Mouse (Mus musculus): ENCODE data around the gene Iqsec1. TPM values are rescaled to one million over a fixed set of nuclear protein-coding genes. Genes with fewer than 3 reads are reported as not detected.

Gene Iqsec1
- total RNA-seq, 2 experiments from 2014 or later, result 207 to 221 TPM

DNA sequence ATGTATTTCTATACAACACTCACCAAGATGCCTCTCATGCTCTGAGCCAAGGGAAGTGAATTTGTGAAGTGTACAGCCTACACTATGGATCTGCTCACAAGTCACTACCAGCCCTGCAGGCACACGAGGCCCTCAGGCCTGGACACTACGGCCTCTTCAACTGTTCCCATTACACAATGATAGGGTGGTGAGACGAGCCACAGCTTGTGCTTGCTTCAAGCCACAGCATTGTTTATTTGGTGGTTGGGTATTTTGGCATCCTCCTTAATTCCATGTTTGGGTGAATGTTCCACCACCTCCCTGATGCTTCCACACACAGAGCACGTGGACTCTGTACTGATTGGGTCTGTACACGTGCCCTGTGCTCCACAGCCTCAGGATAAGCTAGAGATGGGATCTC, 216.4 kb downstream of the Iqsec1 start:
- DNase-seq (ENCODE audit: extremely low spot score in 1 of 2, low spot score in 2 of 2), result no peak
- intact Hi-C loops (cut with DNase I), result no loop called here

DNA sequence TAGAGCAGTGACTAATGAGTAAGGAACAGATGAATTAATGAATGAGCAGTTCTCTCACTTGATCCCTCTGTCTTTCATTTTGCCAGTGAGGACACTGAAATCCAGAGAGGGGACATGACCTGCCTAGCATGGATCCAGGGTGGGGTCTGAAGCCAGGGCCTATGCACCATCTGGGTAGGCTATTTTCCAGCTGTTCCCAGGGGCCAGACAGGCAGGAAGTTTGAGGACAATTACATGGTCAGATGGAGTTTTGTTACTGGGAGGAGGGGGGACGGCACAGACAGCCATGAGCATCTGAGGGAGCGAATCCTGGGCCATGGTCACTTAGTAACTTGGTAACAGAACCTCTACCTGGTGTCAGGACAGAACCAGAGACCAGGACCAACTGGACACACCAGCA, 220.0 kb downstream of the Iqsec1 start:
- intact Hi-C loops (cut with DNase I), result no loop called here
- no peak for DNase-seq (ENCODE audit: extremely low spot score in 1 of 2, low spot score in 2 of 2)

DNA sequence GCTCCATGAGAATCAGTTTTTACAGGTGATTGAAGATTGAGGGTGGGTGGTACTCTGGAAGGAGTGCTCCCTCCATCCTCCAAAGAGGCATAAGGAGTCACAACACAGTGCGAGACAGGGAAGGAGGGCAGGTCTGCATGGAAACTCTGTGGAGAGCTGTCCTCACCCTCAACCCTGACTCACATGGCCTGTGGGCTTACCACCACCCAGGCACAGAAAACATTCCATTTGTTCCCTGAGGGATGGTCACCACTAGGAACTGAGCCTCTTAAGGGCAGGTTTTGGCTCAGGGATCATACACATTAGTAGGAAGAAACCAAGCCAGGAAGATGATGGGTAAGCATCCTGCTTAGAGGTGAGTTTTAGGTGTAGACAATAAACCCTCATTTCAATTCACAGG, 220.6 kb downstream of the Iqsec1 start:
- intact Hi-C loops (cut with DNase I), result no loop called here

DNA sequence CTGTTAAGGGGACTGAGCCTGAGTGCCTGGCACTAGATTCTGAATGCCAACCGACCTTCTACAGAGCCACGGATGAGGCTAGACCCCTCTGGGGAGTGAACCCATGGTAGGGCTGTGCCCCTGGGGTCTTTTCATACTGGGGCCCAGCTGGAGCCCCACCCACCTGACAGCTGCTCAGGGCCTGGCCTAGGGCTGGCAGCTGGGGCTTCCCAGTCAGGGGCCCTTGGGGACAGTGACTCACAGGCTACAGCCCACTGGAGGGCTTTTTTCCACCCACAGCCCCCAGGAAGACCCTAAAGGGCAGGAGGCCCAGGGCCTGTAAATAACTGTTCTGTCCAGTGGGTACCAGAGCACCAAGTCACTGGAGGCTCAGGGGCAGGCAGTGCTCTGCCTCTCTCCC, 223.7 kb downstream of the Iqsec1 start:
- DNase-seq (ENCODE audit: extremely low spot score in 1 of 2, low spot score in 2 of 2), result no peak
- intact Hi-C loops (cut with DNase I), result no loop called here

More for the DNA sequence above, 220.6 kb downstream of the Iqsec1 start:
- DNase-seq (ENCODE audit: extremely low spot score in 1 of 2, low spot score in 2 of 2), result no peak

DNA sequence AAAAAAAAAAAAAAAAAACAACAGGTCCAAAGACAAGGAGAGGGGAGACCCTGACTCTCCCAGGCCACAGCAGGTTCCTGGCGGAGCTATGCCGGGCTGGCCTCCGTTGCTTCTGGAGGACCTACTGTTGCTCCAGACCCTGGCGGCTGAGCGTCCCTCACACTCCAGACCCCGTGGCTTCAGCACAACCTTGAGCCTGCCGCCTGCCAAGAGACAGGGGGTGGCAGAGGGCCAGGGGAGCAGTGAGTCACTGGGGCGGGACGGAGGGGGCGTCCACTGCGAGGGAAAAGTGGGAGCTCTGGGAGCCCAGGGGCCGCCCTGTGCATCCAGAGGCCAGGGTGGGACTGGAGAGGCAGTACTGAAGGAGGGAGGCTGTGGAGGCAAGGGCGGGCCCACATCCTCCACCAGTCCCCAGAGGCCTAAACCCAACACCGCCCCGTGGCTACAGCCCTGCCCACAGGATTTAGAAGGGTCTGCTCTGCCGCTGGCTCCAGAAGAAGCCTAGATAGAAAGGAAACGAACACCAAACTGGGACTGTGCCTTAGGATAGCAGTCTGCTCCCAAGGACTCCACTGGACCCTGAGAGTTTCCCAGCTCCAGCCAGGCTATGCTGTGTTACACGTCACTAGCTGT, 224.4 kb downstream of the Iqsec1 start:
- peak; percentile 51 to 91 for DNase-seq (ENCODE audit: extremely low spot score in 1 of 2, low spot score in 2 of 2)
- intact Hi-C loops (cut with DNase I), result no loop called here

DNA sequence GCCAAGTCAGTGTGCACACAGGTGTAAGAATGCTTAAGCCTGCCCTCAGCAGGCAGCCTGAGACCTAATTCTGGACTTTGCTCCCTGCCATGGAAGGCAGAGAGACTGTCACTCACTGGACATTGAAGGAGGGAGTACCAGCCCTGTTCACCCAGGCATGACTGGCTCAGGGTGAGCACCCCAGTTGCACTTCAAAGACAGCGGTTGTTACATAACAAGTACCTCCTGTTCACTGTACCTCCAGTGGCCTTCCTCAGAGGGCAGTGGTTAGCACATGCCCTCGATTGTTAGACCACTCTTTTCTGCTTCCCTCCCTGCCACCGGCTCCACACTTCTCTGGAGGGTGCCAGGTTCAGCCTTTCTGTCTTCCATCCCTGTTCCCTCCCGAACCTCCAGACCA, 225.2 kb downstream of the Iqsec1 start:
- intact Hi-C loops (cut with DNase I), result no loop called here
- DNase-seq (ENCODE audit: extremely low spot score in 1 of 2, low spot score in 2 of 2), result no peak

DNA sequence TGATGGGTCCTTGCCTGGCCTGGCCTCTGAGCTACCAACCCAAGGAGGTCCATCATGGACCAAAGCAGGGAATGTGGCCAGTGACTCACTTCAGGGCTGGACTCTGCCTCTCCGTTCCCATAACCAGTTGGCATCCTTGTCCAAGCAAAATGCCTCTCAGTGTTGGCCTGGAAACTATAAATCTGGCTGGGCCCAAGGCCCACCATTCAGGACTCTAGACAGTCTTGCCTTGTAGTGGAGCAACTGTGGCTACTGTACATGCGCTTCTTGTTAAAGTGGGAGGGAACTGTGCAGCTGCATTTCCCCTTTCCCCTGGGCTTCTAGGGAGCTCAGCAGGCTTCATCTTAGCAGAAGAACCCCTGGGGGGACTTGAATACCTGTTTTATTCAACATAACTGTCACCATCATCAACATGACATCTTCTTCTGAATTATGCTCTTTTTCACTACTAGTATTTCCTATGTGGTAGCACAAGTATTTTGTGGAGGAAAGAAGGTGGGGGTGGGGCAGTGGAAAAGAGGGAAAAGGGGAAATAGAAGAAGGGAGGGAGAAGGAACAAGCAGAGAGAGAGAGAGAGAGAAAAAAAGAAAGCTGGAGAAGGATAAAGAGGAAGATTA, 226.3 kb downstream of the Iqsec1 start:
- no peak for DNase-seq (ENCODE audit: extremely low spot score in 1 of 2, low spot score in 2 of 2)
- intact Hi-C loops (cut with DNase I), result no loop called here

DNA sequence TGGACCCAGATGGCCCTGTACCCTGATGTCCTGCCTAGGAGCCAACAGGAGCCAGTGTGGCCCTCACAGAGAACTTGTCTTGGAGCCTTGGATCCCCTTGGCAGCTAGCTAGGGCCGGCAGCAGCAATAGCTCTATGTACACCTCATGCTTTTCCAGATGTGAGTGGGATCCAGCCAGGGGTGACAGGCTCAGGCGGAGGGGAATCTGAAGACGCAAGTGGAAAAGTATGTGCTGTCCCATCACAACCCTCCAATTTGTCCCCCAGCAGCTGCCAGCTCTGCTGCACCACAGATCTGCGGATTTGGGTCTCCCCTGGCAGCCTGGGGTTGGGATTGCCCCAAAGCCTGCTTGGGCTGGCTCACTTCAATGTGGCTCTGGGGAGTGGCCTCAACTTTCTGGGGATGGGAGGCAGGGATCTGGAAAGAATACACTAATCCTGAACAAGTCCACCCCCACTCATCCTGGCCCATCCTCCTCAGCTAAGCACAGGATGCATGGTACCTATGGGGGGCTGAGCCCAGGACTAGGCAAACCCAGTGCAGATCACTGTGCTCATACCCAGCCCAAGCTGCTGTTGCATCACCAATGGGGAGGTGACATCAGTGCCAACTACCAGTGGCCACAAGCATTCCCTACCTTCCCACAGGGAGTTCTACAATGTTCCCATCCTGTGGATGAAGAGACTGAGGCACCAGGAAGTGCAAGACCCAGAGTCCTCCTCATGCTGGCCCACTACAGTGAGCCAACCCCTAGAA, 227.0 kb downstream of the Iqsec1 start:
- intact Hi-C loops (cut with DNase I), result no loop called here
- peak in 1 of 2 experiments; percentile 40 for DNase-seq (ENCODE audit: extremely low spot score in 1 of 2, low spot score in 2 of 2)

DNA sequence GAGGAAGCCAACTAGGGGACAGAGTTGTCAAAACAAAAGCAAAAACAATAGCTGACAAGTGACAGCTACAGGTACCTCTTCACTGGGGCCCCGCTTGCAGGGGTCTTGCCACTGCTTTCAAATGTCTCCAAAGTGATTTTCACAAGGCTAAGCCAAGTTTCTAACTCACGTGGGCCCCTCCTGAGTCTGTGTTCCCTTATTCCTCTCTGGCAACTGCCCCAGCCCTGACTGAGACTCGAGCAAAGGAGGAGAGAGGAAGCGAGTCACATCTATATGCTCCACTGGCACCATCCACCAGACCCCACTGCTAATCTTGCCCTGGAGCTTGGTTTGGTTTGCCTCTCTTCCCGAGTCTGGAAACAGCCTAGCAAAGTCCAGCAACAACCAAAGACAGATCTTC, 227.6 kb downstream of the Iqsec1 start:
- no peak for DNase-seq (ENCODE audit: extremely low spot score in 1 of 2, low spot score in 2 of 2)

DNA sequence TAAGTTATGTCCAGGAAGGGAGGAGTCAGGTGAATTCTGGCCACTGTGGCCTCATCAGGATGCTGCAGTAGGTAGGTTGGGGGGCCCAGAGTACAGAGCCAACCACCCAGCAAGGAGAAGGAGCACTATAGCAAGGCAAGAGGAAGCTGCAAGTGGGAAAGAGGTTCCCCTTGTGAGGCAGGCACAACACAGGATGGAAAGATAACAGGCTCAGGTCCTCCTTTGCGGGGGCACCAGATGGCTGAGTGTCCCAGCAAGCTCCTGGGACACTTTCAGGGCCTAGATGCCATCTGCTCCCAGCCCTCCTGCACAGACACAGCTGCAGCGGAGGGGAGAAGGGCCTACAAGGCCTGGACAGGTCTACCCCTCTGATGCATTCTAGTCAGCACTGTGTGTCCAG, 228.7 kb downstream of the Iqsec1 start:
- DNase-seq (ENCODE audit: extremely low spot score in 1 of 2, low spot score in 2 of 2), result no peak
- intact Hi-C loops (cut with DNase I), result no loop called here

More for the DNA sequence above, 227.6 kb downstream of the Iqsec1 start:
- intact Hi-C loops (cut with DNase I), result no loop called here

DNA sequence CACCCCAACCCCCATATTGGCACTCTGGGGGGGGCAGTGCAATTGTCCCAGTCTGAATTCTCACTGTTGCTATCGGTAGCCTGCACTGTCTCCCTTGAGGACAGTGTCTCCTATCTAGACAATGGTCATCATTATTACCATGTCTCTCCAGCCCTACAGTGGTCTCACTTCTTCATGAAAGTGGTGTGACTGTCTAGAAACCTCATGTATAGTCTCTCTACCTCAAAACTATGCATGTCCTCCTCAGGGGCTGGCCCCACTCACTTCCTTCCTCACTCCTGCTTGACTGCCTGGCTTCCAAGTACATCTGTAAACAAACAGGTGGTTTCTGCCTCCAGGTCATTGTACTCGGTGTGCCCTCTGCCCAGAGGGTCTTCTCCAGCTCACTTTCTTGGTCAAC, 230.3 kb downstream of the Iqsec1 start:
- intact Hi-C loops (cut with DNase I), result no loop called here
- DNase-seq (ENCODE audit: extremely low spot score in 1 of 2, low spot score in 2 of 2), result no peak

DNA sequence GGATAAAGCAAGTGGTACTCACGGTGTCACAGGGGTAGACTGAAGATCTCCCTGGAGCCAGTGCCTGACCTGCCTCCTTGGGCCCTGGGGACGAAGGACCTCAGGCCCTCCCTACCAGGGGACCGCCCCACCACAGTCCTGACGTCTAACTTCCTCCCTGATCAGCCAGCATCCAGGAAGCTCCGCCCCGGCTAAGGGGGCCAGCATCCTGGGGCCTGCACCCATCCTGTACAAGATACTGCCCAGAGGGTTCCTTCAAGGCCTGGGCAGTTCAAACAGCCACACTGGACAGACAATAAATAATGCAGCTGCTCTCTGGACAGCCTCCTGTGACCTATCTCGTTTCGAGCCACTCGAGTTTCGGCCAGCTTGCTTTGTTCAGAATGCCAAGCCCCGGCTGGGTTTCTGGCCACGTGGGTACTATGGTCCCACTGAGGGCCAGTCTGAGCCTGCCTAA, 231.0 kb downstream of the Iqsec1 start:
- peak in 1 of 2 experiments; percentile 69 for DNase-seq (ENCODE audit: extremely low spot score in 1 of 2, low spot score in 2 of 2)
- intact Hi-C loops (cut with DNase I), result no loop called here

DNA sequence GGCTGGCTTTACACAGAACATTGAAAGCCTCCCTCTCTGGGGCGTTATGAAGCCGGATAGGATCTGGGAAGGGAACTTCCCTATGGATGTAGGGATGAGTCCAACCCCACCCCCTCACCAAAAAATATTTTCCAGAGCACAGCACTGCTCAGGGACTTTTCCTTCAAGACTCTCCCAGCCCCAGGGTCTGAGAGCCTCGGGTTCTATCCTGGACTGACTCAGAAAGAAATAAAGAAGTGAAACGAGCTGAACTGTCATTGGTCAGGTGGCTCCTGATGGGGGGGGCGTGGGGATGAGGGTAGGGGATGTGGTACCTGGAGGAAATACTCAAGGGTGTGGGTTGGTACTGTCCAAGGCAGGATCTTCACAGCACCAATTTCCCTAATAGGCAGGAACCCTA, 231.9 kb downstream of the Iqsec1 start:
- intact Hi-C loops (cut with DNase I), result no loop called here
- DNase-seq (ENCODE audit: extremely low spot score in 1 of 2, low spot score in 2 of 2), result no peak

DNA sequence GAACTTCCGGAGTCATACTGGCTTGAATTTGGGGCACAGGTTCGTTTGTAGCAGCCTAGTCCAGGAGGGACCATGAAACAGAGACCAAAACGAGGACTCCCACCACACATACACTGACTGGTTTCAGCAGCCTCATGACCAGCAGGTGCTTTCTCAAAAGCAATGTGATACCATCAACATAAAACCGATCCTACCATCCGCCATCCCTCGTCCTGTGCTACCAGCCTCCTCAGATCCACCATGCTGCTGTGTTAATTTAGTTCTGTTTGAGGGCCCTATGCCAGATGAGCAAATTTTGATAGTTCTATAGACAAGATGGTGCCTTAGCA, 232.9 kb downstream of the Iqsec1 start:
- no peak for DNase-seq (ENCODE audit: extremely low spot score in 1 of 2, low spot score in 2 of 2)
- intact Hi-C loops (cut with DNase I), result no loop called here

DNA sequence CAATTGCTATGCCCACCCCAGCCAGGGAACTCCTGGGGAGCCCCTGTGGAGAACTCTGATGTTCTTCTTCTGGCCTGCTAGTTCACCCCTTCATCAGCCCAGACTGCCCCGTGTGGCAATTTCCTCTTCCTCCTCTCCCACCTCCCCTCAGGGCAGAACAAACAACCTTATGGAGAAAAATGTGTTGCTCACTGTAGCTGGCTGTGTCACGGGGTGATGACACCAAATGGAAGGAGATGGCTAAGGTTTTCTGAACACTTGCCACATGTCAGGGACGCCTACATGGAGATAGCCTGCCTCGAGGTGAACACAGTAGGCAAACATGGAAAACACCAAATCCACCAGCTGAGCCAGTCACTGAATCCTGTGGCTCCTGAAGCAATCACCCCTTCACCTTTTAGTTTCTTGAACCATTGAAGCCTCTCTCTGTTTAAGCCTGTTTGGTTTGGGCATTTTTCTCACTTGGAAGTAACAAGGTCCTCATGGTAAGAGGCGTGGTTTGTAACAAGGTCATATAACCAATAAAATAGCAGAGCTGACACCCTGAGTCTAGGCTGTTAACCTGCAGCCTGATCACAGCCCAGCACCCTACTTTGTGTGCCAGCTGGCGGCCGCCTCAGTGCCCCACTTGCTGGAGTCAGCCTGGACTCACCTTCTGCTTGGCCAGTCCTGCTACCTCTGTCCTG, 233.4 kb downstream of the Iqsec1 start:
- intact Hi-C loops (cut with DNase I), result no loop called here
- DNase-seq (ENCODE audit: extremely low spot score in 1 of 2, low spot score in 2 of 2), result no peak

DNA sequence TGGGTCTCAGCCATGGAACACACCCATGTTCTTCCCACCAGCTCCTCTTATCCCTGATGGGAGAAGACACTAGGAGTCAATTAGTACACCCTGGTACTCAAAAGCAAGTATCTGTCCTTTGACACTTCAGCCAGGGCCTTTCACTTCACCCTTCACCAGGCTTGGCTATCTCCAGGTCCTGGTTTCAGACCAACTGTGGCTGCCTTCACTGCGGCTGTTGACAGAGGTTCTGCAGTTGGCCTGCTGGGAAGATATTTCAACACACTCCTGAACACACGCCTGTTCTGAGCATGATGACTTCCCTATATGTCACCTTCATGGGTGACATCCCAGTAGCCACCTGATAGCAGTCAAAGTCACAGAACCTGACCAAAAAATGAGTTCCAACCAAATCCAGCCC, 234.4 kb downstream of the Iqsec1 start:
- no peak for DNase-seq (ENCODE audit: extremely low spot score in 1 of 2, low spot score in 2 of 2)
- intact Hi-C loops (cut with DNase I), result no loop called here

DNA sequence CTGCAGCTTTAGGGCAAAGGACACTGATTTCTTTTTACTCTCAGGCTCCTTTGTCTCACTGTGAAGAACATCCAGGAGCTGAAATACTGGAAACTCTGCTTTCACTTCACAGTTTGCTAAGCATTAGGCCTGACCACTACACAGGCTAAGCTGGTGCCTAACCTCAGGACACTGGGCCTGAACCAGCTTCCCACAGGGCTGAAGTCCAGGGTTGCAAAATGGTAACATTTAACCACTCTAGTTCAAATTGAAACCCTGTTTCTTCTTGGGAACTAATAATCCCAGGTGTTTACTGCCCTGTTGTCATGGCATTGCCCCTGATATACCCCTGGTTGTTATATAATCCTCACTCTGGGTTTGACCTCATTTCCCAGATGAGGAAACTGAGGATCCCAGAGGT, 234.8 kb downstream of the Iqsec1 start:
- DNase-seq (ENCODE audit: extremely low spot score in 1 of 2, low spot score in 2 of 2), result no peak
- intact Hi-C loops (cut with DNase I), result no loop called here

DNA sequence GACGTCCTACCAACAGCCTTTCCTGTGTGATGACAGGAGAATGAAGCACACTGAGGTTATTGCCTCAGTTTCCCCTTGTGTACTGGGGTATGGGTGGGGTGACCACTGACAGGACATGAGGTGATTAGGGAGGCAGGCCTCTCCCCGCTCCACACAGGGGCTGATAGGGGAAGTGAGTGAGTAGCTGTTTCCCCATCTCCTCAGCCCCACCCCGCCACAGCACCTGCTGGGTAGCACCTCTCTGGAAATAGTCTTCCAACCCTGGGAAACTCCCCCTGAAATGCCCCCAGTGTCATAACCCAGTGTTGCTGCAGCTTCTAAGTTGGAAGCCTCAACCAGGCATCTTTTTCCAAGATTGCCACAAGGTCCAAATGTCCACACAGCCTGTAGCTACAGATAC, 236.9 kb downstream of the Iqsec1 start:
- no peak for DNase-seq (ENCODE audit: extremely low spot score in 1 of 2, low spot score in 2 of 2)
- intact Hi-C loops (cut with DNase I), result no loop called here

DNA sequence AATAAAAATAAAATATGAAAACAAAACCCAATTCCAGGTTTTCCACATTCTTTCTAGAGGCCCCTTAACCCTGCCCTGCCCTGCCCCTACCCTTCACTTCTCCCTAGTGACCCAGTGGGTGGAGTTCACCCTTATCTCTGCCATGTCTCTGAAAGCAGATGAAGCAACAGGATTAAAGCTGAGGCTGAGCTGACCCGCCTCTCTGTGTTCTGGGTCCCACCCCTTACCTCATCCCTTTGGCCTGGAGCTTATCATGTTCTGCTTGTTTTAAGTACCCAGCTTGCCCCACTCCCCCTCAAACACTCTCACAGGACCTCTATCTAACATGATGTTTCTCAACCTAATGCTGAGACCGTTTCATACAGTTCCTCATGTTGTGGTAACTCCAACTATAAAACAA, 238.4 kb downstream of the Iqsec1 start:
- DNase-seq (ENCODE audit: extremely low spot score in 1 of 2, low spot score in 2 of 2), result no peak
- intact Hi-C loops (cut with DNase I), result no loop called here

Data from left cerebral cortex, postnatal 10 days (tissue).